Mouse (Mus musculus) CD4-positive, CD25-positive, alpha-beta regulatory T cell, adult 2 months (primary cell): Measurements from ENCODE around the gene Cox7a2.
A peak's percentile ranks its signal among the peaks of the same experiment; 100 is the strongest.

Source experiments
- DNase-seq: peaks from one replicate; pipeline ENCODE4 v3.0.0-alpha.2; 2012; ENCODE audit warnings: low read depth, low spot score

Cox7a2 gene

GRCm38 (mm10) chr9:79735608-79736007, 24.1 kb downstream of the Cox7a2 start:
- DNase-seq: no peak

- no peak for DNase-seq
Measured at GRCm38 (mm10) chr9:79730301-79730700, 29.4 kb downstream of the Cox7a2 start.

- peak; percentile 56 for DNase-seq
Measured at GRCm38 (mm10) chr9:79723090-79723489, 36.6 kb downstream of the Cox7a2 start.

GRCm38 (mm10) chr9:79721056-79721455, 38.6 kb downstream of the Cox7a2 start:
- peak; percentile 15 for DNase-seq

GRCm38 (mm10) chr9:79720143-79720542, 39.5 kb downstream of the Cox7a2 start:
- DNase-seq: no peak

- no peak for DNase-seq
Measured at GRCm38 (mm10) chr9:79719451-79719850, 40.2 kb downstream of the Cox7a2 start.

- no peak for DNase-seq
Measured at GRCm38 (mm10) chr9:79718481-79719370, 41.0 kb downstream of the Cox7a2 start, which contains the start of gene Col12a1. TSS of gene Col12a1 (minus strand) at chr9:79718831.

- DNase-seq: no peak
Measured at GRCm38 (mm10) chr9:79717836-79718475, 41.7 kb downstream of the Cox7a2 start.

GRCm38 (mm10) chr9:79716909-79717835, 42.5 kb downstream of the Cox7a2 start:
- DNase-seq: peak; percentile 61

- no peak for DNase-seq
Measured at GRCm38 (mm10) chr9:79716496-79716895, 43.2 kb downstream of the Cox7a2 start.

- DNase-seq: peak; percentile 11
Measured at GRCm38 (mm10) chr9:79714471-79715045, 45.1 kb downstream of the Cox7a2 start.
